Mouse (Mus musculus) heart, postnatal 0 days (tissue): ENCODE data around the gene Rfc4.

Experiments used
- CTCF ChIP-seq: IDR thresholded peaks from 2 replicates; pipeline ENCODE4 v1.5.1; 2016; ENCODE audit warnings: antibody characterized with exemption, control low read depth, low read depth
- EP300 ChIP-seq: IDR thresholded peaks from 2 replicates; pipeline ENCODE4 v1.6.1; 2016; ENCODE audit warnings: antibody characterized with exemption, low read depth

GRCm38 (mm10) chr16:23107946-23108759 lies 19.4 kb downstream of the Rfc4 start:
- no peak for TF ChIP-seq CTCF
- TF ChIP-seq EP300: no peak
